Mouse (Mus musculus): ENCODE data around the gene Tspan18.

DNA sequence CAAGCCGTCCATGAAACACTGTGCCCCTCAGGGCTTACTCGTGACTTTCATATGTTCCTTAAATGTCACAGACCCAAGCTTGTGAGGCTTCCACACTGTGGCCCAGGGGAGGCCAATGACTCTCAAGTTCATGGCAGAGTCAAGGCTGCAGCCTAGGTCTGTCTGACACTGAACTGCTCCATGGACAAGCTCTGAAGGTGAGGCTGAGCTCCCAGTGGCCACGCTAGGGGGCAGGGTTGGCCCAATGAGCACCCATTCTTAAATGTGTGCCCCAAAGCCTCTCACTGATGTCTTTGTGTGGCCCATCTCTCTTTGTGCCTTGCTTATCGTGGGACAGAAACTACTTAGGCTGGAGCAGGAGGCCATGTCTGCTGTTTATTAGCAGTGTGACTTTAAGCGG lies 113.9 kb downstream of the Tspan18 start:
- TF ChIP-seq CTCF (IDR thresholded peaks at IDR 0.05; ENCODE audit: low read depth, low read length) (0 out of 2 replicates have a peak, but pooled peaks have one; percentile 7), POLR2A (IDR thresholded peaks at IDR 0.05; ENCODE audit: extremely low read depth, insufficient read depth, low read length) (no peak)

All from liver, adult 2 months (tissue).